Mouse (Mus musculus) forebrain, postnatal 0 days (tissue): Measurements from ENCODE around the gene Rnh1. TPM values are rescaled to one million over a fixed set of nuclear protein-coding genes. Genes with fewer than 3 reads are reported as not detected.

ENCODE experiments used
- ATAC-seq: fragments of 200-750 bp; cut with Nextera tagmentation; 2 replicates; pipeline ENCODE4 v1.8.0; 2017; ENCODE audit warnings: mild to moderate bottlenecking, moderate library complexity
- DNase-seq: peaks from one replicate; pipeline ENCODE4 v3.0.0-alpha.2; 2015
- H3K27ac ChIP-seq: fragments of 300-500 bp; sonication (generic); 2 replicates; pipeline ENCODE4 v1.5.1; 2014; ENCODE audit warnings: low read depth, mild to moderate bottlenecking, antibody characterized with exemption, low read length, moderate library complexity, mixed read lengths
- H3K27me3 ChIP-seq: fragments of 300-500 bp; sonication (generic); 2 replicates; pipeline ENCODE4 v1.6.1; 2014; ENCODE audit warnings: mild to moderate bottlenecking, low read length, mixed read lengths; ENCODE audit not compliant: insufficient read depth
- H3K36me3 ChIP-seq: fragments of 300-500 bp; sonication (generic); 2 replicates; pipeline ENCODE4 v1.6.1; 2014; ENCODE audit warnings: mild to moderate bottlenecking, moderate library complexity; ENCODE audit not compliant: insufficient read depth
- H3K4me1 ChIP-seq: fragments of 300-500 bp; sonication (generic); 2 replicates; pipeline ENCODE4 v1.6.1; 2014; ENCODE audit warnings: antibody characterized with exemption; ENCODE audit not compliant: insufficient read depth
- H3K4me2 ChIP-seq: fragments of 300-500 bp; sonication (generic); 2 replicates; pipeline ENCODE4 v1.6.1; 2014; ENCODE audit warnings: low read depth, mild to moderate bottlenecking, moderate library complexity
- H3K4me3 ChIP-seq: fragments of 300-500 bp; sonication (generic); 2 replicates; pipeline ENCODE4 v1.5.1; 2014; ENCODE audit warnings: low read depth, low read length, mixed read lengths
- H3K9ac ChIP-seq: fragments of 300-500 bp; sonication (generic); 2 replicates; pipeline ENCODE4 v1.6.1; 2014; ENCODE audit warnings: mild to moderate bottlenecking
- H3K9me3 ChIP-seq: fragments of 300-500 bp; sonication (generic); 2 replicates; pipeline ENCODE4 v1.6.1; 2016; ENCODE audit warnings: low read length
- CTCF ChIP-seq: sonication (generic); IDR thresholded peaks from 2 replicates; pipeline ENCODE4 v1.5.1; 2016; ENCODE audit warnings: antibody characterized with exemption, control low read depth, low read depth
- WGBS: fragments of 180-500 bp; shearing (Covaris S2); extraction: QIAGEN DNeasy Blood & Tissue Kit; methylation state at CpG from one replicate; pipeline ENCODE4 v1.1.7; 2014; 5-methylcytosine and 5-hydroxymethylcytosine counted together
- polyA plus RNA-seq: library from polyadenylated mRNA; unstranded; fragments of >200 nt; fragmentation: Nextera tagmentation; extraction: Ambion mirVana; gene quantifications from 2 replicates; pipeline ENCODE4 v1.2.1, GENCODE M21; 2015
- total RNA-seq: library from RNA; depleted of rRNA; stranded (reverse); fragments of >200 nt; gene quantifications from 2 replicates; pipeline ENCODE4 v1.2.3, GENCODE M21; 2014

Rnh1 gene
- total and polyA plus RNA-seq, 2 experiments from 2014 or later, result 41.6 to 45.4 TPM

DNA sequence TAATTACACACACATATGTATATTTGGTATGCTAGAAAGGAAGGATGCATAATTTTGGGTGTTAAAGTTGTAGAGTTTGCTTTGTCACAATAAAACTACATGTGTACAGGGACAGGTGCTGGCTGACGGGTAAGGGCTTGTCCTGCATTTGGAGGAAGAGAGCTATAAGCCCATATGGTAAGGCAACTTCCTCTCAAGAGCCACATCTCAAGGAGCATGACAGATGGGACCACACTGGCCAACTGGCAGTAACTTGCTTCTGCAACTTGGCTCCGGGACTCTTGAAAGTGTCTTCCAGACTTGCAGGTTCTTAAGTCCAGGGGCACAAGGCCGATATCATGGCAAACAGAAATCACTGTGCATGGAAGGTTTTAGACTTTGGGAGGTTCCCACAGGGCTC lies 28.0 kb downstream of the Rnh1 start:
- 73% methylated on average over 3 of the region's 3 CpGs for WGBS
- no peak overlapping the region for H3K4me2 ChIP-seq
- H3K9me3 ChIP-seq, result no peaks in the 10 kb centered on the region
- no peaks in the 10 kb centered on the region for H3K4me1 ChIP-seq
- no peaks in the 10 kb centered on the region for H3K27me3 ChIP-seq
- peaks cover 16% of the 10 kb centered on the region for H3K36me3 ChIP-seq
- peak; percentile 62; the same call in 1 of the 2 replicates for ATAC-seq
- peak; percentile 27 for DNase-seq
- no peak overlapping the region for H3K27ac ChIP-seq
- no peak overlapping the region for H3K4me3 ChIP-seq
- TF ChIP-seq CTCF, result no peak
- H3K9ac ChIP-seq, result no peak overlapping the region

DNA sequence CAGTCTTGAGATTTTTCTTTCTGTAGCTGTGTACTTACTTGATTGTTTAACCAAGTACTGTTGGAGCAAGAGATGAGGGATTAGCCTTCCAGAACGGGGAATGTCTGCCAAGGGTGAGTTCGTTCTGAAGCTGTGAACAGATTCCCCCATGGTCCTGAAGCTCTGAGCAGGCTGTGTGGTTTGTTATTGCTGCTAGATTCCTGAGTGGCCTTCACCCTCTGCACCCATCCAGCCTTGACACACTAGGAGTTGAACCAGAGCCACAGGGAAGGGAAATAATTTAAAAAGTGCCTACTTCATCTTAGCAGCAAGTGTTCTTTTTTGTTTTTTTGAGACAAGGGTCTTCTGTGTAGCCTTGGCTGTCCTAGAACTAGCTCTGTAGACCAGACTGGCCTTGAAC lies 28.8 kb downstream of the Rnh1 start:
- H3K4me2 ChIP-seq, result no peak overlapping the region
- TF ChIP-seq CTCF, result no peak
- no peak overlapping the region for H3K9ac ChIP-seq
- no peaks in the 10 kb centered on the region for H3K4me1 ChIP-seq
- ATAC-seq (no peak), DNase-seq (no peak)
- no peak overlapping the region for H3K4me3 ChIP-seq
- no peaks in the 10 kb centered on the region for H3K9me3 ChIP-seq
- H3K27me3 ChIP-seq, result no peaks in the 10 kb centered on the region
- H3K36me3 ChIP-seq, result peaks cover 16% of the 10 kb centered on the region
- 73% methylated on average over 2 of the region's 2 CpGs for WGBS
- no peak overlapping the region for H3K27ac ChIP-seq

DNA sequence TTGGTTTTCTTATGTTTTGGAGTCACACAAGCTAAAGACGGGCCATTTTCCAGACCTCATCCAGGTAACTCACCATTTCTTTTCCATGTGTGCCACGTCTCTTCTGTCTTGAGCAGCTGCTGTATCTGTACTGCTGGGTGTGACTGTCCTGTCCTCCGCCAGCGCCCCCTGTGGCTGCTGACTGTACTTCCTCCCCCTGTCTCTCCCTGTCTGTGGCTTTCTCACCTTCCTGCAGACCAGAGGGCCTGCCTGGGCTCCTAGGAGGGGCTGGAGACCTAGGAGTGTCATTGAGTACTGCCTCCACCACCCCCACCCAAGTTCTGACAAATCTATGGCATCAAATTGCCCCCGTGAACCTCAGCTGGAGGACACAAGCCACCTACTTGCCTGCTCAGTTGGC lies 29.5 kb downstream of the Rnh1 start:
- ATAC-seq (no peak), DNase-seq (no peak)
- Histone ChIP-seq H3K4me3 (no peak overlapping the region), H3K36me3 (peaks cover 22% of the 10 kb centered on the region), H3K4me2 (no peak overlapping the region), H3K4me1 (no peaks in the 10 kb centered on the region), H3K27me3 (no peaks in the 10 kb centered on the region), H3K27ac (no peak overlapping the region), H3K9ac (no peak overlapping the region), H3K9me3 (no peaks in the 10 kb centered on the region)
- TF ChIP-seq CTCF, result peak; percentile 49
- 52% methylated on average over 5 of the region's 5 CpGs for WGBS

DNA sequence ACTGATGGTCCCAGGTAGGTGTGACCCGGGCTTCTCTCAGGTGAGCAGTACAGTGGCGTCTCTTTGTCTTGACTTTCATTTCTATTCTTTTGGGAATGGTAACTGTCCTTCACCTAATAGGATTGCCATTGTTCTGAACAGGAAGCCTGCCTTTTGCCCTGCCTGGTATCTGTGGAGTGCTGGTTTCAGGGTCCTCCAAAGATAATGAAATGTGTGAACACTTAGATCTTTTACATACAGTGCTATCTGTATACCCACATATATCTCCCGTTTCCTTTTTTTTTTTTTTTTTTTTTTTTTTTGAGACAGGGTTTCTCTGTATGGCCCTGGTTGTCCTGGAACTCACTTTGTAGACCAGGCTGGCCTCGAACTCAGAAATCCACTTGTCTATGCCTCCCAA lies 31.3 kb downstream of the Rnh1 start:
- no peak overlapping the region for H3K4me2 ChIP-seq
- no peaks in the 10 kb centered on the region for H3K4me1 ChIP-seq
- H3K27ac ChIP-seq, result no peak overlapping the region
- no peak for TF ChIP-seq CTCF
- WGBS, result 94% methylated on average over 4 of the region's 4 CpGs
- H3K4me3 ChIP-seq, result no peak overlapping the region
- no peak for DNase-seq
- H3K9ac ChIP-seq, result no peak overlapping the region
- H3K9me3 ChIP-seq, result no peaks in the 10 kb centered on the region
- H3K36me3 ChIP-seq, result peaks cover 26% of the 10 kb centered on the region
- ATAC-seq, result no peak
- H3K27me3 ChIP-seq, result no peaks in the 10 kb centered on the region

DNA sequence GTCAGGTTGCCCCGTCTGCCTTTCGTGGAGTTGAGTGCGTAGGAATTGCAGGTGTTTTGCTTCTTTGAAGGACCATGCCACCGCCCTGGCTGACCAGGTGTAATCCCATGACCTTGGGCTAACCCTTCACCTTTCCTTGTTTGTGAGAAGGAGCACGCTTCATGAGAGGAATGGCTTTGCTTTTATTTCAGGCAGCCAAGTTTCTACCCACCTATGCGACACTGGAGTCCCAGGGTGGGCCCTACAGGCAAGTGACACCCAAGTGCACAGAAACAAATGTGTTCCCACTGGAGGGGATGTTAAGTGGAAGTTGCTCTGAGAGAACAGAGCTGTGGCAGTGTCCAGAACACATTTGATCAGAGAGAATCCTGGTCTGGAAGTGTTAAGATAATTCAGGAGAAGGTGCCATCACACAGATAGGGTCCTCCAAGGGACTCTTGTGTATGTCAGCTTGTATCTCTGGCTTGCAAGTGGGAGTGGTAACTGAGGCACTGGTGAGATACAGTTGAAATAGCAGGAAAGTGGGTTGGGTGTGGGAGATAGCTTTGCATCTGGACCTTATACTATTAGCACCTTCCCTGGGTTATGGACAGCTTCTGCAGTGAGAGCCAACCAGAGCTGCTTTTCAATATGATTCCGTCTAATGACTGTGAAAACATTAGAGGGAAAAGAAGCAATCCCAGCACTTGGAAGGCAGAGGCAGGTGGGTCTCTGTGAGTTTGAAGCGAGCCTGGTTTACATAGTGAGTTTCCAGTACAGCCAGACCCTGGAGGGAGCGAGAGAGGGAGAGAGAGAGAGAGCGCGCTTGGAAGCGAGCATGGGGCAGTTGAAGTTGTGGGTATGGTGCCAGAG lies 40.5 kb downstream of the Rnh1 start:
- TF ChIP-seq CTCF, result no peak
- H3K27ac ChIP-seq, result no peak overlapping the region

DNA sequence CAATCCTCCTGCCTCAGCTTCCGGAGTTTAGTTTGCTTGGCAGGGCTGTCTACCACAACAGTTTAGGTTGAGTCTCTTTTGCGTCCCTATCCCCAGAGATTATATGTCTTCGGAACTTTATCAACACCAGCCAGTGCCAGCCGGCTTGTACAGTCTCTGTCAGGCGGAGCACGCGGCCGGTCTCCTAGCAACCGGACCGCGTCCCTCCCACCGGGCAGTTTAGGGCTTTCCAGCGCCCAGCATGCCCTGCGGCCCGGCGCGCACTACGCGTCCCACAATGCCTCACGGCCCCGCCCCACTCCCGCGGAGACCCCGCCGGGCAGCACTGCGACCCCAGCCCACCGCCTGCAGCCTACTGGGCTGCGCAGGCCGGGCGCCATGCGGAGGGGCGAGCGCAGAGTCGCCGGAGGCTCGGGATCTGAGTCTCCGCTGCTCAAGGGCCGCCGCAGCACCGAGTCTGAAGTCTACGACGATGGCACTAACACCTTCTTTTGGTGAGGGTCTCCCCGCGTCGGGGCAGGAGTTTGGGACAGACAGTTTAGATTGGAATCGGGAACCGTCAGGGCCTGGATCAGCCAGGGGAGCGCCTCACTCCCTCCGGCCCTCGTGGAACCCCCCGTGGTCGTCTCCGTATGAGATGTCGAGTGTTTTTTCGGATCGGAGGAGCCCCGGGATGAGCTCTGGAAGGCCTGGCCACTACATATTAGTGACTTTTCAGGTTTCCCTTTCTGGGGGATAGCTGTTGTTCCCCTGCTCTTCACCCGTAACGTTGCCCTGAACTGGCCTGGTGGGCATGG lies 41.4 kb downstream of the Rnh1 start:
- Histone ChIP-seq H3K27ac (no peak overlapping the region), H3K27me3 (no peaks in the 10 kb centered on the region), H3K36me3 (peaks cover 13% of the 10 kb centered on the region), H3K4me3 (peak overlapping the region; percentile 79), H3K4me1 (peaks cover 8% of the 10 kb centered on the region), H3K9me3 (no peaks in the 10 kb centered on the region), H3K4me2 (peak overlapping the region; percentile 76), H3K9ac (peak overlapping the region; percentile 92)
- 1% methylated on average over 59 of the region's 59 CpGs for WGBS
- TF ChIP-seq CTCF, result no peak
- ATAC-seq (peak; percentile 100), DNase-seq (peak; percentile 94)

More for the DNA sequence above, 40.5 kb downstream of the Rnh1 start:
- no peak for DNase-seq
- H3K36me3 ChIP-seq, result peaks cover 22% of the 10 kb centered on the region
- no peaks in the 10 kb centered on the region for H3K27me3 ChIP-seq
- H3K4me1 ChIP-seq, result peaks cover 8% of the 10 kb centered on the region
- 62% methylated on average over 12 of the region's 12 CpGs for WGBS
- peak overlapping the region; percentile 92 for H3K9ac ChIP-seq
- H3K9me3 ChIP-seq, result no peaks in the 10 kb centered on the region
- H3K4me3 ChIP-seq, result peak overlapping the region; percentile 79
- peak overlapping the region; percentile 76 for H3K4me2 ChIP-seq
- ATAC-seq, result no peak

DNA sequence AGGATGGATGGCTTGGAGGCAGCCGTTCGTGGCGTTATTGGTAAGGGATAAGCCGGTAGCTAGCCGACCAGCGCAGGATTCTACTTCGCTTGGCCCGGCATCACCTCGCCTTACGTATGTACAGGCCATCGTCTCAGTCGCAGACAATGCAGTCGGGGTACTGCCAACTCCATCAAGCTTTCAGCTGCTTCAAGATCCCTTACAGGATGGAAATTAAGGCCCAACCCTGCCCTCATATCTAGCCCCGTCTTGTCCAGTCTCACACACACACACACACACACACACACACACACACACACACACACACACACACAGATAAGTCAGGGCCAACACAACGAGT lies 49.2 kb downstream of the Rnh1 start:
- no peak for ATAC-seq
- 2% methylated on average over 15 of the region's 15 CpGs for WGBS

More for the DNA sequence above, 49.2 kb downstream of the Rnh1 start:
- Histone ChIP-seq H3K4me1 (no peaks in the 10 kb centered on the region), H3K27ac (0 out of 2 replicates have a peak overlapping the region, but pooled peaks have one; percentile 57), H3K36me3 (no peaks in the 10 kb centered on the region), H3K4me3 (peak overlapping the region; percentile 42), H3K9ac (peak overlapping the region; percentile 57), H3K27me3 (no peaks in the 10 kb centered on the region), H3K4me2 (peak overlapping the region; percentile 67), H3K9me3 (no peaks in the 10 kb centered on the region)
- DNase-seq, result no peak
- no peak for TF ChIP-seq CTCF
